Mouse (Mus musculus) kidney, embryonic 15.5 days (tissue): ENCODE data around the gene Zfp36l2. TPM values are rescaled to one million over a fixed set of nuclear protein-coding genes. Genes with fewer than 3 reads are reported as not detected.
"Not testable (repeated sequence)": the region's sequence is repeated elsewhere in the genome, so short reads cannot be mapped to it uniquely, and the experiment has no call there.

Experiments
- ATAC-seq: fragments of 200-750 bp; cut with Nextera tagmentation; replicated peaks from 2 replicates; pipeline ENCODE4 v1.8.0; 2017; ENCODE audit warnings: moderate TSS enrichment; ENCODE audit not compliant: low FRiP score
- H3K27ac ChIP-seq: fragments of 300-500 bp; sonication (generic); 2 replicates; pipeline ENCODE4 v1.5.1; 2015; ENCODE audit warnings: mild to moderate bottlenecking, inconsistent platforms
- H3K27me3 ChIP-seq: fragments of 300-500 bp; sonication (generic); 2 replicates; pipeline ENCODE4 v1.6.1; 2015; ENCODE audit warnings: inconsistent platforms
- H3K36me3 ChIP-seq: fragments of 300-500 bp; sonication (generic); 2 replicates; pipeline ENCODE4 v1.6.1; 2015; ENCODE audit warnings: inconsistent platforms
- H3K4me1 ChIP-seq: fragments of 300-500 bp; sonication (generic); 2 replicates; pipeline ENCODE4 v1.6.1; 2015; ENCODE audit warnings: inconsistent platforms
- H3K4me2 ChIP-seq: fragments of 300-500 bp; sonication (generic); 2 replicates; pipeline ENCODE4 v1.6.1; 2015; ENCODE audit warnings: moderate library complexity, mild to moderate bottlenecking, inconsistent platforms
- H3K4me3 ChIP-seq: fragments of 300-500 bp; sonication (generic); replicated peaks from 2 replicates; pipeline ENCODE4 v1.5.1; 2015; ENCODE audit warnings: mild to moderate bottlenecking, inconsistent platforms
- H3K9ac ChIP-seq: fragments of 300-500 bp; sonication (generic); 2 replicates; pipeline ENCODE4 v1.6.1; 2015; ENCODE audit warnings: mild to moderate bottlenecking, inconsistent platforms
- H3K9me3 ChIP-seq: fragments of 300-500 bp; sonication (generic); replicated peaks from 2 replicates; pipeline ENCODE4 v1.6.1; 2016; ENCODE audit warnings: inconsistent platforms
- WGBS: fragments of 180-500 bp; shearing (Covaris S2); methylation state at CpG from one replicate; pipeline ENCODE4 v1.1.7; 2015; ENCODE audit warnings: mixed read lengths; 5-methylcytosine and 5-hydroxymethylcytosine counted together
- polyA plus RNA-seq: library from polyadenylated mRNA; unstranded; fragments of >200 nt; fragmentation: Nextera tagmentation; extraction: Ambion mirVana; gene quantifications from 2 replicates; pipeline ENCODE4 v1.2.1, GENCODE M21; 2015

Gene Zfp36l2
- 13.7 and 14.7 TPM in 2 replicates for polyA plus RNA-seq

DNA sequence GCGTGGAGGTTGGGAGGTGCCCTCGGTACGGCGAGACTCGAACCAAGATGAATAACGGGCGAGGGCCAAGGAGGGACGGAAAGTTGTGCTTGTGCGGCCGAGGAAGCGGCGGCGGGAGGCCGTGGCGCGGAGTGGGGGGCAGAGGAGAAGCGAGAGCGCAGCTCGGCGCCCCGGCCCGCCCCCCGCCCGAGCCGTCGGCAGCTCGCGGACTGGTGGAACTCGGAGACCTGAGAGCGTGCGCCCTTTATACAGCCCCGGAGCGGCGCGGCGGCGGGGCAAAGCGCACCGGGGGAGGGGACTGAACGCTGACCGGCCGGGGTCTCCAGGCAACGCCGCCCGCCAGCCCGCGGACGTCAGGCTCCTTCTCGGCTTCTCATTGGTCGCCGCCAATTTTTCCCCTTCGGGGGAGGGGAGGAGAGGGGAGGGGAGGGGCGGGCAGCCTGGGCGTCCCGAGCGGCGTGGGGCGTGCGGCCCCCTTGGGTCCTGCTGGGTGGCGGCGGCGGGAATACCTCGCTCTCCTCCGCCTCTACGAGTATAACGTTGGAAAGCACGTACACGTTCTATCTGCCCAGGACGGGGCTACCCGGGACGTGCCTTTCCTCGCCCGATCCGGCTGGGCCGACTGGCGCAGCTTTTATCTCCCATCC, at the start of gene Zfp36l2:
Gene Zfp36l2, minus strand, starts transcription at position 221 of the 647 bp plus-strand sequence.
- under 1% methylated on average over 64 of the region's 76 CpGs for WGBS

GRCm38 (mm10) chr17:84236781-84237557, 49.2 kb upstream of the Zfp36l2 start:
- no peak for ATAC-seq

More for the DNA sequence above, at the start of gene Zfp36l2:
- H3K4me2 ChIP-seq: peak within 1 kb of the TSS; percentile 89
- peak within 1 kb of the TSS; percentile 99 for H3K27ac ChIP-seq
- peak; percentile 93 for ATAC-seq
- peak within 1 kb of the TSS; percentile 82 for H3K9ac ChIP-seq
- H3K4me3 ChIP-seq: peak within 1 kb of the TSS; percentile 77
- no peaks in the 10 kb centered on the region for H3K9me3 ChIP-seq
- H3K36me3 ChIP-seq: peaks cover 40% of the 10 kb centered on the region
- peaks cover 31% of the 10 kb centered on the region for H3K4me1 ChIP-seq
- H3K27me3 ChIP-seq: no peaks in the 10 kb centered on the region

DNA sequence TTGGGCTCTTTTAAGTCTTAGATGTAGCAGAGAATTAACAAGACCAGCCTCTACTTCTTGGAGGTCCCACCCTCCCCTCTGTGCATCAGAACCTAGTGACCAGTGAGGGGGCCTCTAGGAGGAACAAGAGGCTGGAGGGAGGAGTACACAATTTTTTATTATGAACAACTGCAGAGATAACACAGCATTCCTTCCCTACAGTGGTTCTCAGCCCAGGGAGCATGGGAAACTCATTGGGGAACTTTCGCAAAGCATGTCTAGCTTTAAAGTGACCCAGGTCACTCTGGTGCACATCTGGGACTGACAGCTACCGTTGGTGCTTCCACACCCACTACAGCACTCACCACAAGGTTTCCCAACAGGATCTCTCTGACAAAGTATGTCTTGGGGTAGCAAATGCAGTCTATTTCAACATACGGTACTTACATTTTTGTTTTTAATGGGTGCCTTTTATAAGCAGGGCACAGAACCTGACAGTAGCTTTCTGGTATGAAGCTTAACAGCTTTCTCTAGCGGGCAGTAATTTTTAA, 47.7 kb upstream of the Zfp36l2 start:
- Histone ChIP-seq H3K27ac (peak overlapping the region; percentile 7; the same call in 1 of the 2 replicates), H3K4me2 (no peak overlapping the region), H3K4me1 (no peaks in the 10 kb centered on the region), H3K27me3 (no peaks in the 10 kb centered on the region), H3K36me3 (peaks cover 9% of the 10 kb centered on the region), H3K4me3 (no peak overlapping the region), H3K9ac (no peak overlapping the region), H3K9me3 (no peaks in the 10 kb centered on the region)
- ATAC-seq: no peak
- 84% methylated on average over 4 of the region's 4 CpGs for WGBS

More at GRCm38 (mm10) chr17:84236781-84237557, 49.2 kb upstream of the Zfp36l2 start:
- H3K4me2 ChIP-seq: no peak overlapping the region
- 78% methylated on average over 7 of the region's 7 CpGs for WGBS
- H3K27ac ChIP-seq: peak overlapping the region; percentile 54
- no peaks in the 10 kb centered on the region for H3K4me1 ChIP-seq
- peaks cover 5% of the 10 kb centered on the region; the same call in 1 of the 2 replicates for H3K36me3 ChIP-seq
- no peaks in the 10 kb centered on the region for H3K27me3 ChIP-seq
- no peak overlapping the region for H3K9ac ChIP-seq
- no peak overlapping the region for H3K4me3 ChIP-seq
- no peaks in the 10 kb centered on the region for H3K9me3 ChIP-seq

DNA sequence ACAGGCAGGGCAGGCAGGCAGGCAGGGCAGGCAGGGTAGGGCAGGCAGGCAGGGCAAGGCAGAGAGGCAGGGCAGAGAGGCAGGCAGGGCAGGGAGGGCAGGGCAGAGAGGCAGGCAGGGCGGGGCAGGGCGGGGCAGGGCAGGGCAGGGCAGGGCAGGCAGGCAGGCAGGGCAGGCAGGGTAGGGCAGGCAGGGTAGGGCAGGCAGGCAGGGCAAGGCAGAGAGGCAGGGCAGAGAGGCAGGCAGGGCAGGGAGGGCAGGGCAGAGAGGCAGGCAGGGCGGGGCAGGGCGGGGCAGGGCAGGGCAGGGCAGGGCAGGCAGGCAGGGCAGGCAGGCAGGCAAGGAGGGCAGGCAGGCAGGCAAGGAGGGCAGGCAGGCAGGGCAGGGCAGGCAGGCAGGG, 47.0 kb upstream of the Zfp36l2 start:
- H3K4me3 ChIP-seq, H3K27me3 ChIP-seq, ATAC-seq, H3K4me1 ChIP-seq, H3K9ac ChIP-seq, H3K27ac ChIP-seq, H3K4me2 ChIP-seq, H3K9me3 ChIP-seq: not testable (repeated sequence)
- 100% methylated on average over 2 of the region's 4 CpGs for WGBS
- H3K36me3 ChIP-seq: peaks cover 14% of the 10 kb centered on the region

DNA sequence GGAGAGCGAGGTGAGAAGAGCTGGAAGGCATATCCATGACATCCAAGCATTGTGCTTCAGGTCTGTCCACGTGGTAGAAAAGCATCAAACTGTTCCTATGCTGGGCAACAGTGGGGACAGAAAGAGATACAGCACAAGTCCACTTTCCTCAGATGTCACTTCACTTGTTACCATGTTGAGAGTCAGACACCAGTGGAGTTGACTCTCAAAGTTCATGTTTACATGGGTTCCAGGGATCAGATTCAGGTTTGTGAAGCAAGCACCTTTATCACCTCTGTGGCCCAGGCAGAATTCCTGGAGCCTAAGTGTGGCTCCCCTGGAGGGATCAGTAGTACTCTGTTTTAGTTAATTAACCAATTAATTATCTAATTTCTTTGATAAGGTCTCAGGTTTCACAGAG, 46.0 kb upstream of the Zfp36l2 start:
- no peak overlapping the region for H3K4me2 ChIP-seq
- H3K4me1 ChIP-seq: no peaks in the 10 kb centered on the region
- H3K9ac ChIP-seq: no peak overlapping the region
- H3K36me3 ChIP-seq: peaks cover 22% of the 10 kb centered on the region
- H3K9me3 ChIP-seq: no peaks in the 10 kb centered on the region
- WGBS: 97% methylated on average over 2 of the region's 2 CpGs
- no peak for ATAC-seq
- H3K27me3 ChIP-seq: no peaks in the 10 kb centered on the region
- H3K4me3 ChIP-seq: no peak overlapping the region
- no peak overlapping the region for H3K27ac ChIP-seq

DNA sequence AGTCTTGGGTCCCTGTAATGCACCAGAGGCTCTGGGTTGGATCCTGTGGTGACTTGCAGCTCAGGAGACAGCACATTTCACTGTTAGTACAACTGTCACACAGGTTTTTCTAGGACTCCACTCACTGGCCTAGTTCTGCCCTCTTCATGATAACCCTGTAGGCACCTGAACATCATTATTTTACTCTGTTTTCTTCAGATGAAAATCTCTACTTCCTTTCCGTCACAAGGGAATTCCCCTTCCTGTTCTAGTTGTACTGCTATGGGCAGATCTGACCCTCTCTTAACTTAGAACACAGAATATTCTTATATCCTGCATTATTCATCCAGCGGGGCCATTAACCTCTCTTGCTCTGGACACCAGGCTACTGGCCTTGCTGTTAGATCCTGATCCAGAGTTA, 43.6 kb upstream of the Zfp36l2 start:
- Histone ChIP-seq H3K4me1 (peaks cover 9% of the 10 kb centered on the region), H3K36me3 (peaks cover 38% of the 10 kb centered on the region), H3K4me3 (no peak overlapping the region), H3K9ac (no peak overlapping the region), H3K27ac (no peak overlapping the region), H3K4me2 (no peak overlapping the region), H3K9me3 (no peaks in the 10 kb centered on the region), H3K27me3 (no peaks in the 10 kb centered on the region)
- WGBS: 79% methylated on average over 2 of the region's 2 CpGs
- ATAC-seq: no peak

DNA sequence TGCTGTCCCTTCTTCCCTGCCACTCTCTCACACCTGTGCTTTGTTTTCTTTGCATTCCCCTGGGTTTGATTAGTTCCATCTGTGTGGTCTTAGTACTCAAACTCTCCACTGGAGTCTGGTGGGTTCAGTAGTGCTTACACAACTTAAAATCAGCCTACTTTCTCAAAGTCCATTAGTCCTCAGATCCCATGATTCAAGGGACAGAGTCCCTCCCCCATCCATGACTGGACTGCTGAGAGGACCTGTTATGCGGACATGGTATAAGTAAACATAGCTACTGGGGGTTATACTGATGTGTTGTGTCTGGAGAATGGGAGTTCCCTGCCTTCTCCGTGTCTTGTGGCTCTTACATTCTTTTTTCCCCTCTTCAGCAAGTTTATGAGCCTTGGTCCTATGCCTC, 40.5 kb upstream of the Zfp36l2 start:
- H3K36me3 ChIP-seq: peaks cover 50% of the 10 kb centered on the region
- no peak overlapping the region for H3K4me2 ChIP-seq
- no peak overlapping the region for H3K27ac ChIP-seq
- 61% methylated on average over 2 of the region's 2 CpGs for WGBS
- peaks cover 30% of the 10 kb centered on the region for H3K4me1 ChIP-seq
- no peak for ATAC-seq
- H3K9ac ChIP-seq: no peak overlapping the region
- no peaks in the 10 kb centered on the region for H3K27me3 ChIP-seq
- no peaks in the 10 kb centered on the region for H3K9me3 ChIP-seq
- no peak overlapping the region for H3K4me3 ChIP-seq

DNA sequence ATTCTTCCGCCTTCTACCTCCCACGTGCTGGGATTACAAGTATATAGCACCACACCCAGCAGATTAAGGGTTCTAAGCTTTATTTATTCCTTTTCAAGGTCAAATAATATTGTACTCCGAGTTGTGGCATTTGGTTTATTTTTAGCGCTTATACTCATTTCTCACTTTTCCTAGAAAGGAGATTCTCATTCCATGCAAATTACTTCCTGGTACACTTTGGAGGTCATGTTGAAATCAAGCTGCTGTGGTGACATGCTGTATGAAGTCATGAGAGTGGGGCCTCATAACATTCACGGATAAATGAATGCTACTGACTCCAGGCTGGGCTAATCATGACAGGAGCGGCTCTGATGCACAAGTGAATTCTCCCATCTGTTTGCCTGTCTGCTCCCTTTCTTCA, 38.9 kb upstream of the Zfp36l2 start:
- H3K4me1 ChIP-seq: peaks cover 32% of the 10 kb centered on the region
- no peak overlapping the region for H3K4me2 ChIP-seq
- H3K27ac ChIP-seq: no peak overlapping the region
- H3K36me3 ChIP-seq: peaks cover 55% of the 10 kb centered on the region
- H3K9me3 ChIP-seq: no peaks in the 10 kb centered on the region
- WGBS: 73% methylated on average over 6 of the region's 6 CpGs
- no peak for ATAC-seq
- no peak overlapping the region for H3K4me3 ChIP-seq
- no peak overlapping the region for H3K9ac ChIP-seq
- no peaks in the 10 kb centered on the region for H3K27me3 ChIP-seq

DNA sequence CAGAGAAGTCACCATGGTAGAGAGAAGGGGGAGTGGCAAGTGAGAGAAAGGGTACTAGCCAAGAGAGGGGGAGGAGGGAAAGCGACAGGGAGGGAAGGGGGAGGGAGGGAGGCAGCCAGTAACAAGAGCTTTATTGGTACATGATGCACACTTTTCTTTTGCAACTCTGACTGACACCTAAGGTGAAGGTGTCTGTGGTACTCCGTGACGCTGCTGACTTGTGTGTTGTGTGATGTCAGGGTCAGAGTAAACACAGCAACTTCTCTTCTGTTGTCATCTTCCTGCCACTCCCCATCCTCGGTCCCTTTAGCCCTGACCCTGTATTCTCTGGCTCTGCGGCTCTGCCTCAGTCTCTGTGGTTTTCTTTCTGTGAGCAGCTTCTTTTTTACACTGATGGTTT, 38.5 kb upstream of the Zfp36l2 start:
- Histone ChIP-seq H3K4me2 (no peak overlapping the region), H3K27me3 (no peaks in the 10 kb centered on the region), H3K4me1 (peaks cover 32% of the 10 kb centered on the region), H3K36me3 (peaks cover 59% of the 10 kb centered on the region), H3K4me3 (no peak overlapping the region), H3K27ac (peak overlapping the region; percentile 27; the same call in 1 of the 2 replicates), H3K9ac (no peak overlapping the region), H3K9me3 (no peaks in the 10 kb centered on the region)
- no peak for ATAC-seq
- 31% methylated on average over 5 of the region's 5 CpGs for WGBS

GRCm38 (mm10) chr17:84224217-84224887, 36.6 kb upstream of the Zfp36l2 start:
- Histone ChIP-seq H3K4me3 (no peak overlapping the region), H3K27me3 (no peaks in the 10 kb centered on the region), H3K4me2 (no peak overlapping the region), H3K36me3 (peaks cover 68% of the 10 kb centered on the region), H3K9me3 (no peaks in the 10 kb centered on the region), H3K27ac (peak overlapping the region; percentile 63), H3K4me1 (peaks cover 32% of the 10 kb centered on the region), H3K9ac (no peak overlapping the region)
- ATAC-seq: peak; percentile 64; the same call in 1 of the 2 replicates
- whole genome bisulfite sequencing: 42% methylated on average over 15 of the region's 15 CpGs

DNA sequence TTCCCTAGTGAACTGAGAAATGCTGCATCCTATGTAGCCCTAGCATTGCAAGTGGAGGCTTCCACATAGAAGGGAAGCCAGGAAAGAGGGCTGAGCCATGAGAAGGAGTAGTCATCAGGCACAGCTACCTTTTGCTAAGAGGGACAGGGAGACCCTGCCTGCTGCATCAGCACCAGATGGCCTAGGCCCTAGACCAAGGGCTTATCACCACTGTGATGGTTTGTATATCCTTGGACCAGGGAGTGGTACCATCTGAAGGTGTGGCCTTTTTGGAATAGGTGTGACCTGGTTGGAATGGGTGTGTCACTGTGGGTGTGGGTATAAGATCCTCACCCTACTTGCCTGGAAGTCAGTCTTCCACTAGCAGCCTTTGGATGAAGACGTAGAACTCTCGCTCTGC, 31.1 kb upstream of the Zfp36l2 start:
- peaks cover 23% of the 10 kb centered on the region for H3K4me1 ChIP-seq
- ATAC-seq, H3K4me2 ChIP-seq, H3K27ac ChIP-seq, H3K9ac ChIP-seq, H3K4me3 ChIP-seq, H3K27me3 ChIP-seq, H3K9me3 ChIP-seq: not testable (repeated sequence)
- 100% methylated on average over 2 of the region's 2 CpGs for WGBS
- peaks cover 42% of the 10 kb centered on the region for H3K36me3 ChIP-seq

- Histone ChIP-seq H3K4me2 (no peak overlapping the region), H3K27ac (no peak overlapping the region), H3K9ac (no peak overlapping the region), H3K36me3 (peaks cover 40% of the 10 kb centered on the region), H3K9me3 (no peaks in the 10 kb centered on the region), H3K27me3 (no peaks in the 10 kb centered on the region), H3K4me1 (peaks cover 21% of the 10 kb centered on the region), H3K4me3 (no peak overlapping the region)
- no peak for ATAC-seq
- 69% methylated on average over 3 of the region's 3 CpGs for WGBS
Measured at GRCm38 (mm10) chr17:84217696-84218095, 29.9 kb upstream of the Zfp36l2 start.
